Mouse (Mus musculus) liver, embryonic 14.5 days (tissue): ENCODE data around the gene Aldh9a1. TPM values are rescaled to one million over a fixed set of nuclear protein-coding genes. Genes with fewer than 3 reads are reported as not detected.

Source experiments
- ATAC-seq: fragments of 200-750 bp; cut with Nextera tagmentation; 2 replicates; pipeline ENCODE4 v1.8.0; 2017; ENCODE audit warnings: moderate number of reproducible peaks, mild to moderate bottlenecking, moderate library complexity; ENCODE audit not compliant: insufficient read depth
- DNase-seq, 3 experiments: peaks; one replicate each; pipeline ENCODE4 v3.0.0-alpha.2; 2012 to 2013; ENCODE audit warnings: low read depth in 3 of 3, low spot score in 3 of 3
- H3K27ac ChIP-seq: fragments of 300-500 bp; sonication (generic); 2 replicates; pipeline ENCODE4 v1.5.1; 2014; ENCODE audit warnings: moderate library complexity, mild to moderate bottlenecking, control low read depth, inconsistent platforms
- H3K27me3 ChIP-seq: fragments of 300-500 bp; sonication (generic); 2 replicates; pipeline ENCODE4 v1.6.1; 2014; ENCODE audit warnings: mild to moderate bottlenecking, low read length, moderate library complexity; ENCODE audit not compliant: control insufficient read depth, insufficient read depth
- H3K36me3 ChIP-seq: fragments of 300-500 bp; sonication (generic); replicated peaks from 2 replicates; pipeline ENCODE4 v1.6.1; 2014; ENCODE audit warnings: low read depth; ENCODE audit not compliant: control insufficient read depth, insufficient read depth
- H3K4me1 ChIP-seq, 2 experiments: fragments of 200-500 bp in 1 of 2; fragments of 300-500 bp in 1 of 2; sonication (generic) in 1 of 2; replicated peaks; 2 replicates each; pipeline ENCODE4 v1.6.1; 2012 to 2014; ENCODE audit warnings: antibody characterized with exemption in 1 of 2, inconsistent platforms in 1 of 2, low read length in 1 of 2; ENCODE audit not compliant: control insufficient read depth in 2 of 2, insufficient read depth in 2 of 2
- H3K4me2 ChIP-seq: fragments of 300-500 bp; sonication (generic); 2 replicates; pipeline ENCODE4 v1.6.1; 2014; ENCODE audit warnings: low read depth, mild to moderate bottlenecking, control low read depth, moderate library complexity
- H3K4me3 ChIP-seq, 2 experiments: fragments of 200-500 bp in 1 of 2; fragments of 300-500 bp in 1 of 2; sonication (generic) in 1 of 2; 2 replicates each; pipeline ENCODE4 v1.5.1; 2012 to 2014; ENCODE audit warnings: low read depth in 2 of 2, low read length in 2 of 2, mild to moderate bottlenecking in 2 of 2, control low read depth in 1 of 2, inconsistent platforms in 1 of 2, moderate library complexity in 1 of 2; ENCODE audit not compliant: insufficient read depth in 1 of 2
- H3K9ac ChIP-seq: fragments of 300-500 bp; sonication (generic); replicated peaks from 2 replicates; pipeline ENCODE4 v1.6.1; 2014; ENCODE audit warnings: mild to moderate bottlenecking, control low read depth, moderate library complexity
- H3K9me3 ChIP-seq: fragments of 300-500 bp; sonication (generic); 2 replicates; pipeline ENCODE4 v1.6.1; 2016; ENCODE audit warnings: low read length, mixed read lengths; ENCODE audit not compliant: control insufficient read depth
- CTCF ChIP-seq: IDR thresholded peaks from 2 replicates; pipeline ENCODE4 v1.5.1; 2016; ENCODE audit warnings: antibody characterized with exemption, low read depth, control low read depth
- EP300 ChIP-seq: IDR thresholded peaks from 2 replicates; pipeline ENCODE4 v1.6.1; 2016; ENCODE audit warnings: antibody characterized with exemption, low read depth
- WGBS: fragments of 180-500 bp; shearing (Covaris S2); extraction: QIAGEN DNeasy Blood & Tissue Kit; methylation state at CpG from one replicate; pipeline ENCODE4 v1.1.7; 2014; ENCODE audit not compliant: insufficient replicate concordance; 5-methylcytosine and 5-hydroxymethylcytosine counted together
- polyA plus RNA-seq, 2 experiments: library from polyadenylated mRNA; depleted of rRNA in 1 of 2; stranded (reverse) in 1 of 2; unstranded in 1 of 2; fragments of >200 nt; fragmentation: Nextera tagmentation in 1 of 2; extraction: Ambion mirVana in 1 of 2; gene quantifications; 2 replicates each; pipeline versions ENCODE4 v1.2.1 to v1.2.3; 2012 to 2014

Gene Aldh9a1
- polyA plus RNA-seq, 2 experiments = 28.1 to 52.5 TPM

GRCm38 (mm10) chr1:167328776-167329175 lies 21.0 kb upstream of the Aldh9a1 start:
- Histone ChIP-seq H3K36me3 (peaks cover 26% of the 10 kb centered on the region), H3K4me1 (no peaks in the 10 kb centered on the region), H3K27ac (no peak overlapping the region), H3K27me3 (no peaks in the 10 kb centered on the region), H3K9ac (no peak overlapping the region), H3K4me3 (no peak overlapping the region), H3K4me2 (no peak overlapping the region), H3K9me3 (no peaks in the 10 kb centered on the region)
- ATAC-seq (no peak), DNase-seq (no peak)
- WGBS = 83% methylated on average over 6 of the region's 6 CpGs
- no peak for TF ChIP-seq EP300
- TF ChIP-seq CTCF = no peak

GRCm38 (mm10) chr1:167331106-167331505 lies 18.7 kb upstream of the Aldh9a1 start:
- Histone ChIP-seq H3K9me3 (no peaks in the 10 kb centered on the region), H3K4me3 (no peak overlapping the region), H3K4me2 (no peak overlapping the region), H3K27me3 (no peaks in the 10 kb centered on the region), H3K36me3 (peaks cover 21% of the 10 kb centered on the region), H3K9ac (no peak overlapping the region), H3K4me1 (no peaks in the 10 kb centered on the region), H3K27ac (no peak overlapping the region)
- no peak for TF ChIP-seq CTCF
- TF ChIP-seq EP300 = no peak
- no peak for DNase-seq
- WGBS = 53% methylated on average over 8 of the region's 8 CpGs
- ATAC-seq = peak; percentile 23; the same call in 1 of the 2 replicates

DNA sequence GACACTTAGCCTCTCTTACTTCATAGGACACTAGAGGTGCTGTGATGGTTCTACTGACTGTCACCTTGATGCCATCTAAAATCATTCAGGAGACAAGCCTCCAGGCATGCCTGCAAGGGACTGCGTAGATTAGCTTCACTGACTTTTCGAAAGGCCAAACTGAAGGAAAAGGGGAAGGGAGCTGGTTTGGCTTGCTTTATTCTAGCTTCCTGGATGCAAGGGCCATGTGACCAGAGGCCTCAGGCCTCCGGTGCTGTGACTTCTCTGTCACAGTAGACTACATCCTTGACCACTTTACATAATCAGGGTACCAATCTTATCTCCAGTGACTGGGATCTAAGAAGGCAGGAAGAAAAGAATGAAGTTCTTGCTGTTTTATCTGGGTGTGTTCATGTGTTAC lies 13.4 kb upstream of the Aldh9a1 start:
- no peak for TF ChIP-seq CTCF
- TF ChIP-seq EP300 = no peak
- Histone ChIP-seq H3K4me2 (no peak overlapping the region), H3K9ac (no peak overlapping the region), H3K27ac (no peak overlapping the region), H3K4me3 (no peak overlapping the region), H3K4me1 (peaks cover 2 to 12% of the 10 kb centered on the region in 2 experiments; a peak in 3 of 4 replicates), H3K27me3 (no peaks in the 10 kb centered on the region), H3K9me3 (no peaks in the 10 kb centered on the region), H3K36me3 (peaks cover 2% of the 10 kb centered on the region)
- DNase-seq (no peak), ATAC-seq (no peak)
- 64% methylated on average over 3 of the region's 3 CpGs for WGBS

DNA sequence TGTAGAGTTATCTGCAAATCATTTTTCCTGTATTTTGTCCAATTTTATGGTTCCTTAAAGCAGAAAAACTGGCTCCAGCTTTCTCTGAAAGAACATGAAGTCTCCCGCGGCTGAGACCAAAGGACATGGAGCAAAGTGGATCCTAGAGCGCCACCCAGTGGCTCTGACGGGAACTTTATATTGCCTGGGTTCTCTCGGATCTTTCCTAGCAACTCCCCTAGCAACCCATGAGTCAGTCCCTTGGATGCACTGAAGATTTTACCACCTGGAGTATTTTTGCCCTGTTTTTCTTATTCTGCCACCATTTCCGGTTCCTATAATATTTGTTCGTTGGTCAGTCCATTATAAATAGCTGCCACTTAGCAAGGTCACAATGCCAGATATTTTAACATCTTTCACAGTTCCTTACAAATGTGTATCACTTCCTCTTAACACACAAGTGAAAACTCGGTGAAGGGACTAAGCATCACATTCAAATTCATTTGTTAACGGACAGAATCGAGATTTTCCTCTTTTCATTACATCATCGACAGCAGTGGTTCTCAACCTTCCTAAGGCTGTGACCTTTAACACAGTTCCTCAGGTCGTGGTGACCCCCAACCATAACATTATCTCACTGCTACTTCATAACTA lies 12.2 kb upstream of the Aldh9a1 start:
- ATAC-seq = no peak
- no peak overlapping the region for H3K9ac ChIP-seq
- 15% methylated on average over 12 of the region's 12 CpGs for WGBS

GRCm38 (mm10) chr1:167339177-167339781 lies 10.5 kb upstream of the Aldh9a1 start:
- H3K4me2 ChIP-seq = peak overlapping the region; percentile 95; the same call in 1 of the 2 replicates

More for the DNA sequence above, 12.2 kb upstream of the Aldh9a1 start:
- no peaks in the 10 kb centered on the region for H3K9me3 ChIP-seq
- peaks cover 2% of the 10 kb centered on the region; the same call in 1 of the 2 replicates for H3K36me3 ChIP-seq
- H3K27me3 ChIP-seq = no peaks in the 10 kb centered on the region
- H3K4me2 ChIP-seq = 0 out of 2 replicates have a peak overlapping the region, but pooled peaks have one; percentile 11
- H3K4me3 ChIP-seq = no peak overlapping the region
- TF ChIP-seq EP300 (no peak), CTCF (peak; percentile 88)
- H3K27ac ChIP-seq = no peak overlapping the region
- H3K4me1 ChIP-seq = peaks cover 2 to 13% of the 10 kb centered on the region in 2 experiments; a peak in 3 of 4 replicates
- DNase-seq = peak; percentile 64 to 77 (median 71)

More at GRCm38 (mm10) chr1:167339177-167339781, 10.5 kb upstream of the Aldh9a1 start:
- H3K36me3 ChIP-seq = no peaks in the 10 kb centered on the region
- WGBS = 65% methylated on average over 8 of the region's 9 CpGs
- H3K4me3 ChIP-seq = no peak overlapping the region
- ATAC-seq (no peak), DNase-seq (no peak)
- TF ChIP-seq CTCF (no peak), EP300 (no peak)
- H3K27me3 ChIP-seq = no peaks in the 10 kb centered on the region
- no peak overlapping the region for H3K9ac ChIP-seq
- peaks cover 2 to 13% of the 10 kb centered on the region in 2 experiments; a peak in 3 of 4 replicates for H3K4me1 ChIP-seq
- no peak overlapping the region for H3K27ac ChIP-seq
- H3K9me3 ChIP-seq = no peaks in the 10 kb centered on the region
